Mouse (Mus musculus) lung, postnatal 36 days (tissue): Measurements from ENCODE around the gene Sulf2.

Source experiments
- DNase-seq: peaks from one replicate; pipeline ENCODE4 v3.0.0; 2022; ENCODE audit warnings: mixed read lengths

Gene Sulf2

DNA sequence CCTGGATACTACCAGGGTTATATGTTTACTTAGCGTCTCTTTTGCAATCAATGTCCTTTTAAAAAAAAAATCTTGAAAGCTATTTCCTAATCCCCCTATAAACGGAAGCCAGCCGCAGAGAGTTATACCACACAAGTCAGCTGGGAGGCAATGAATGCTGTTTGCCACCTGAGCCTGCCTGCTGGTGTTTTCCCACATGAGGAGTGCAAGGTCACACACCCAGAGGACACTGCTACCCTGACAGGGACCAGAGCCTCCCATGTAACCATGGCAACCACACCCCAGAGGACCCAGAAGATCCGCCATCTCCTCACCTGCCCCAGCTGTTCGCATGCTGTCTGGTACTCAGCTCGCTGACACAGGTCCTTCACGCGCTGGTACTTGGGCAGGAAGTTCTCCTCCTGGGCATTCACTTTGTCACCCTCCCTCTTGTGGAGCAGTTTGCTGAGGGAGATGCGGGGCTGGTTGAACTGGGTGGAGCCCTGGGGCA, 71.9 kb downstream of the Sulf2 start:
- peak; percentile 55 for DNase-seq

GRCm38 (mm10) chr2:166082661-166083060, 72.8 kb downstream of the Sulf2 start:
- DNase-seq = no peak

GRCm38 (mm10) chr2:166082193-166082592, 73.3 kb downstream of the Sulf2 start:
- peak; percentile 92 for DNase-seq

- peak; percentile 44 for DNase-seq
Observed at GRCm38 (mm10) chr2:166080967-166081750, 74.3 kb downstream of the Sulf2 start.

DNA sequence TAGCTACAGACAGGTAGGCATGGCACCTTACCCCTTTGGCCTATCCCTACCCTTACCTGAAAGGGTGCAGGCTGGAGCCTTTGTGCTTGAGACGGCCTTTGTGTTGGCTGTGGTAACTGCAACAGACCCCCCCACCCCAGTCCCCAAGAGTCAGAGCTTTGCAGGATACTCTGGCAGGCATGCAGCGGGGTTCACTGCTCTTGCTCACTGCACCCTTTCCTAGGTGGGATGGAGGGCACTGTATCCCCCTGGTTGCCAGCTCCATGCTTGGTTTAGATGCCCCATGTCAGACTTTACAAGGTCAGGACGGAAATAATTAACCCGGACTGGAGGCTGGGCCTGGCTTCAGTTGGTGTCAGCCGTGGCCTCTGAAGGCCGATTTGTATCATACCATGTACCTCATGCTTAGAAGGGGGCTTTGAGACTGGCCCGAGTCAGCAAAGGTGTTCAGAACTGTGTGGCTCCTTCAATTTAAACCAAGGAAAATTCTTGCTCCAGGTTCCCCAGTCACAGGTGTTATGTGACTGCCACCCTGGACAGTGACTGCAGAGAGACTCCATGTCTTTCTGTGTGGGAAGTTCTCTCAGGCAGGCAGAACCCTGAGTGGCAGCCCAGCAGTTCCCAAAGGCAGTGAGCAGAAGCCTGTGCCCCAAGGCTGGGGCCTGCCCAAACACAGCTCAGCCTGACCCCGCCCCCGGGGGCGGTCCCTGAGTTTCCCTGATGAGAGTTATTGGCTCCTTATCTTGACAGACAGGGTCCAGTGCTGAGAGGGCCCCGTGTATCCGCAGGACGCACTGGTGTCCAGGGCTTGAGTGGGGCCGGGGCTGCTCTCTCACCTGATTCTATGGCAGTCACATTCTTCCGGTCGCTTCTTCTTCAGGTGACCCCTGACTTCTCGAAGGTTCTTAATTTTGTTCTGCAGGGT, 75.2 kb downstream of the Sulf2 start:
- DNase-seq = peak; percentile 72

DNA sequence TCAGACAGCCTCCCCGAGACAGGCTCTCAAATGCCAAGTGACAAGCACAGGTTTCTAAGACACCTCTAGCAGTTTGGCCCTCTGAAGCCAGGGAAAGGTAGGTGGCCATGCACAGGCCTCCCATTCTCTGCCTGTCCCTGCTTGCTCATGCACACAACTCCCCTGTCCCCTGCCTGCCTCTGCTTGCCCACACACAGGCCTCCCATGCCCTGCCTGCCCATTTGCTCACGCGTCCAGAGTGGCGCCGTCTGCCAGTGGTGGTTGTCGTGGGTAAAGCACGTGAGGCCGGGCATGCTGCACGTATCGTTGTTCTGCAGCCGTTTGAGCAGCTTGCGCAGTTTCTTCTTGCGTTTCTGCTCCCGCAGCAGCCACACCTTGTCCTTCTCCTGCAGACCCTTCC, 76.2 kb downstream of the Sulf2 start:
- DNase-seq = no peak

DNA sequence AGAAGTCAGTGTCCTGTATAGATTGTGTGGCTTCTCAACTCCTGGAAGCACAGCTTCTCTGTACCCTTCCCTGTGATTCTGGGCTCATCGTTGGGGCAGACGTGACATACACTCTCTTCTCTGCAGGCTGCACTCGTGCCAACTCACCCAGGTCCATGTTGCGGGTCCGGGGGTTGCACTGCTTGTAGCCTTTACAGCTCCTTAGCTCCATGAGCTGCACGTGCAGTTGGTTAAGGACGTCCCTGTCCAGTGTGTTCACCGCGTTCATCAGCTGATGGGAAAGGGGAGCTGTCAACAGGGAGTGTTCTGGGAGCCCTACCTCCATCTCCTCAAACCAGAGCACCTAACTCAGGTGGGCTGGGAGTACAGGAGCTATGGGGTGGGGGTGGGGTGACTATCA, 78.1 kb downstream of the Sulf2 start:
- DNase-seq = no peak

- no peak for DNase-seq
Observed at GRCm38 (mm10) chr2:166074322-166074721, 81.1 kb downstream of the Sulf2 start.

DNA sequence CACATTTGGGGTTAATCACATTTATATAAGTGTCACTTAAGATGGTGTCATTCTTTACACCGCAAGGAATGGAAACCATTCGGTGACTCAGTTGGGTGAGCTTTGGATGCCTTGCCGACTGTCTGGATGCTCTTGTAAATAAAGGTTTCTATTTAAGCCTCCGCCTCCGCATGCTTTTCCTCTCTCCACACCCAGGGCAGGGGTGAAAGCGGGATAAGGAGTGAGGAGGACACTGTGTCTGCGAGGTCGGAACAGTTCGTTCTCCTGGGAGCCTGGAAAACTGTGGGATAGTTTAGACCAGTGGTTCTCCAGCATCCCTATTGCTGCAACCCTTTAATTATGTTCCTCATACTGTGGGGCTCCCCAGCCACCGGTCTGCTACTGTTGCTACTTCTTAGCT, 82.4 kb downstream of the Sulf2 start:
- no peak for DNase-seq

DNA sequence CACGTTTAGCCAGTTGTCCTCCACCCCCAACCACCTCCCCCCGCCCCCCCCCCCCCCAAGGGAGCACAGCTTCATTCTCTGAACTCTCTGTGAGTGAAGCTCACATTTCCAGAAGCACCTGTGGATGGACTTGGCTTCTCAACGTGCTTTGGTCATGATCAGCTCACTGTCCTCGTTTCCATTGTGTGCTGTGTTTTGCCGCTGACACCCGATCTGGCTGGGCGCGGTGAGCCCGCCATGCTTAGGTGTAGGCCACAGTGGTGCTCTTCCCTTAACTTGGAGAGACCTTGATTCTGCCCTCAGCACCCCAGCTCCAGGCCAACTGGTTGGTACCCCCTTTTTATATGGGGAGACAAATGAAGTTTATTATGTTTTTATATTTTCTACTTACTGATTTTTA, 83.6 kb downstream of the Sulf2 start:
- no peak for DNase-seq

DNA sequence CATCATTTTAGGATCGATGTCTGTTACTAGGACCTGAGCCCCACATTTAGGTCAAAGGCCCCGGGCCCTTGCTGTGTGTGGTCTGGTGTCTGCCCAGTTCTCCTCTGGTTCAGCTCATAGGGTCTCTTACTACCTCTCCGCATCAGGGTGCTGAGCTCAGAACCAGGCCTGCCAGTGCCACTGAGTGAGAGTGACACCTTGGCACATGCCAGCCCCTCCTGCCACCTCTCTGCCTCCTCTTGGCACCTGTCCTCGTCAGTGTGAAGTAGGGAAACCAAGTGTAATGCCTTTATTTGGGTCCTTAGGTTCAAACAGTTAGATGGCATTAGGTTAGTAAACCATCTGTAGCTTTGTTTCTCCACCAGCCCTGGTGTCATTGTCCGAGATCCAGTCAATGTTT, 84.0 kb downstream of the Sulf2 start:
- DNase-seq = no peak

DNA sequence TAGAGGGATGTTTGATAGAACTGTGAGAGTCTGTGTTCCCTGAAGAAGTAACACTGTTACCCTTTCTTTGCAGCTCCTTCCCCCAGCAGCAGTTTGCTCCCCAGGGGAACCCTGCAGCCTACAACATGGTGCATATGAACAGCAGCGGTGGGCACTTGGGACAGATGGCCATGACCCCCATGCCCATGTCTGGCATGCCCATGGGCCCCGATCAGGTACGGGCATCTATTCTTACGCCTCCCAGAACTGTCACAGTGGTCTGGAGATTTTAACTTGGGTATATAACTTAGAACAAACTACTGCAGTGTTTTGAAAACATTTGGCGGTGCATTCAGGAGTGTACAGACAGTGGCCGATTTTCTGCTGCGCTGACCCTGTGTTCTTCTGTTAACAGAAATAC, 85.7 kb downstream of the Sulf2 start:
- DNase-seq = no peak

GRCm38 (mm10) chr2:166069164-166069563, 86.3 kb downstream of the Sulf2 start:
- no peak for DNase-seq

- DNase-seq = no peak
Observed at GRCm38 (mm10) chr2:166068261-166068660, 87.2 kb downstream of the Sulf2 start.

DNA sequence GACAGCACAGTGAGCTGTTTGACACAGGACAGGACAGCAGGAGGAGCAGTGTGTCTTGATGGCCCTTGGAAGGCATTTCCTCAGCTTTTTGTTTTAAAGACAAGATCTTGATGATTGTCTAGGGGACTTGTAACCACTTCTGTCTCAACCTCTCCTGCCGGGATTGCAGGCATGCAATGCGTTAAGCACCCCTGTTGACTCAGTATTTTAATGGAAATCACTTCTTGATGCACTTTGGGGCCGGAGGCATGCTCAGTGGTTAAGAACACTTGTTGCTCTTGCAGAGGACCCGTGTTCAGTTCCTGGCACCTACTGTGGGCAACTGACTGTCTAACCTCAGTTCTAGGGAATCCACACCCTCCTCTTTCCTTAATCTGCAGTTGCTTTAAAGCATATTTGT, 89.0 kb downstream of the Sulf2 start:
- no peak for DNase-seq

GRCm38 (mm10) chr2:166062431-166062830, 93.0 kb downstream of the Sulf2 start:
- no peak for DNase-seq

- no peak for DNase-seq
Observed at GRCm38 (mm10) chr2:166062008-166062407, 93.5 kb downstream of the Sulf2 start.

- DNase-seq = peak; percentile 56
Observed at GRCm38 (mm10) chr2:166059684-166060423, 95.6 kb downstream of the Sulf2 start.

DNA sequence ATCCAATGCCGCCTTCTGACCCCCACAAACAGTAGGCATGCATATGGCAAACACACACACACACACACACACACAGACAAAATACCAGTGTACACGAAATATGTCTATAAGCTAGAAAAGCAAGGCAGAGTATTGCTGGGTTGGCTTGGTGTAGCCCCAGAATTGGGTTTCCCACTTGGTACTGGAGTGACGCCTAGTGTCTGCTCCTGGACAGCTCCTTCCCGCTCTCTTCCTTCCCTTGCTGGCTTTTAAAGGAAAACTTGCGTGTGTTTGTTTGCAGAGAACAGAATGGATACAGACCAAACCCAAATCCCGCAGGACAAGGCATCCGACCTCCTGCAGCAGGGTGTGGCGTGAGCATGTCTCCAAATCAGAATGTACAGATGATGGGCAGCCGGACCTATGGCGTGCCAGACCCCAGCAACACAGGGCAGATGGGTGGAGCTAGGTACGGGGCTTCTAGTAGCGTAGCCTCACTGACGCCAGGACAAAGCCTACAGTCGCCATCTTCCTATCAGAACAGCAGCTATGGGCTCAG, 101.4 kb downstream of the Sulf2 start:
- DNase-seq = no peak

GRCm38 (mm10) chr2:166051966-166052365, 103.5 kb downstream of the Sulf2 start:
- no peak for DNase-seq

- DNase-seq = no peak
Observed at GRCm38 (mm10) chr2:166051421-166051820, 104.0 kb downstream of the Sulf2 start.

DNA sequence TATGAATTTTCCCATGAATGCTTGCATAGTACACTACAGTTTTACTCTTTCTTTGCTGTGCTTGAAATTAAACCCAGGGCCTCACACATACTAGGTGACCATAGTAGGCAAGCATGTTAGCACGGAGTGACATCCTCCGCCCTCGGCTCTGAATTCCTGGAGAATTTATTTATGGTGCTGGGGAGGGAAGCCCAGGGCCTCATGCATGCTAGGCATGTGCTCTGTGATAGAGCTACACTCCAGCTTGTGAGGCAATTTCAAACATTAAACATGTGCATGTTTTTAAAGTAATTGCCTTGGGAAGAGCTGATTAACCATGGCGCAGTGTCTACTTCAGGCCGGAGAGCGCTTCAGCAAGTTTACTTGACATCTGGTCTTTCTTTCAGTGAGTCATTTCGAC, 106.6 kb downstream of the Sulf2 start:
- DNase-seq = no peak

DNA sequence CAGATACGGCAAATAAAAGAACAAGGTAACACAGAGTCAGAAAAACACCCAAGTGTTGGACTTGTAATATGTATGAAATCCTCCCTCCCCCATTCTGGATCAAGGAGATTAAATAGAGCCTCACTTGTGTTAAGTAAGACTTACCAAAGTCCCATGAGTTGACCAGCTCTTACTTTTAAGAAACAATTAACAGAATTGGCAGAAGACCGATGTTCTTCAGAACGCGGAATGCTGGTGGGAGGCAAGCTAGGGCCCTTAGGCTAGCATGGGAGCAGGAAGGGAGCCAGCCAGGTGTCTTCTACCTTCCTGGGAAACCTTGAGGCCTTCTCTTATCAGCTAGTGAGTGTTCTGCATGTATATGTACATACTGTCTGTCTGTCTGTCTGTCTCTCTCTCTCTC, 107.5 kb downstream of the Sulf2 start:
- no peak for DNase-seq
